Mouse (Mus musculus) urinary bladder, adult 2 months (tissue): Measurements from ENCODE around the gene Zfp638. TPM values are rescaled to one million over a fixed set of nuclear protein-coding genes. Genes with fewer than 3 reads are reported as not detected.
A peak's percentile ranks its signal among the peaks of the same experiment; 100 is the strongest.
"Not testable (repeated sequence)": the region's sequence is repeated elsewhere in the genome, so short reads cannot be mapped to it uniquely, and the experiment has no call there.

Experiments
- DNase-seq: peaks from one replicate; pipeline ENCODE4 v3.0.0; 2022; ENCODE audit warnings: low spot score
- polyA plus RNA-seq: library from polyadenylated mRNA; depleted of rRNA; stranded (reverse); fragments of >200 nt; gene quantifications from 2 replicates; pipeline ENCODE4 v1.2.3, GENCODE M21; 2012; rRNA removed

The Zfp638 gene
- polyA plus RNA-seq, 1 experiment, result 37.0 TPM

DNA sequence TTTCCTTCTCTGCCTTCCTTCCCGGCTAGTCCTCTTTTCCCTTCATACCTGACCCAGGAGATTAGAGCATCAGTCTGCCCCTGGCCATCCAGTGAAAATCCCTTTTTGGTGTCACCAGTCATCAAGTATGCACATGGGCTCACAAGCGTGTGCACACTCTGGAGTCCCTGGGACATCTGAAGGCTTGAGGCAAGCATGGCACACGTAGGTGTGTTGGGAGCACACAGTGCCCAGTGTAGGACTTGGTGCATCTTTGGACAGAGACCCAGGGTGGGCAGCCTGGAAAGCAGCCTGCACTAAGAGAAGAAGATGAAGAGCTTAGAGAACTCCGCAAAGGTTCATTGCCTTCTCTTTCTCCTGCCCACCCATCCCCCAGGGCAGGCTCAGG is 143.0 kb downstream of the Zfp638 start:
- DNase-seq, result no peak

DNA sequence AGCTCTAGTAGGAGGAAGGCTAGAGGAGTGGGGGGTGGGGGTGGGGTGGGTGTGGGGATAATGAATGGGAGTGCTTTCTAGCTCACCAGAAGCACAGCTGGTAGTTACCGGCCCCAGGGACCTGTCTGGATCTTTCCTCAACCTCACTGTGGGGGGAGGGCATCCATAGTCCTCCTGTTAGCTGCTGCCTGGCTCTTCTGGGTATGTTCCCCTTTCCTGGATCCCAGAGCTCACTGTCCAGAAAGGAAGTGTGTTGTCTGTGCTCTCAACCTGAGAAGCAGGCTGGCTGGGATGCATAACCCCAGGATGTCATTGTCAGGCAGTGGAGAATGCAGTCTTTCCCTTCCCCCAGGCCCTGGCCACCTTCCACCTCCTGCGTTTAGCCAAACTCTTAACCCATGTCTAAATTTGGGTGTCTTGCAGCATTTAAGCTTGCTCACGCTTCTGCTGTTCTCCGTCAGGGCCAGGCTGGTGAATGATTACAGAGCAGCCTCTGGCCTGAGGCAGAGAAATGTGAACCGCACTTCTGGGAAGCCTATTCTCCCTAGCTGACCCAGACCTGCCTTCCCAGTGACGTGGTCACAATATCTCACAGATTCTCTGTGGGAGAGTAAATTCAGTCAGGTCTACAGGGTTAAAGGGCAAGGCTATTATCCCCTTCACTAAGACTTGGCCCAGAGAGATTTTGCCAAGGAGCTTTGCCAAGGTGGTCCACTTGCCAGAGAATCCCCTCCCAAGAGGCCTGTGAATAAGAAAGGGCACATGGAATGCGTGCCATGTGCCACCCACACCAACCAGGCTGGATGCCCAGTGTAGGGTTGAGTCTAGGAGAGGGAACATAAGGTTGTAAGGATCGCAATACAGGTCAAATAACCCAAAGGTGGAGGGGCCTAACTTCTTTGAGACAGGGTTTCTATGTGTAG is 143.7 kb downstream of the Zfp638 start:
- peak; percentile 34 for DNase-seq

DNA sequence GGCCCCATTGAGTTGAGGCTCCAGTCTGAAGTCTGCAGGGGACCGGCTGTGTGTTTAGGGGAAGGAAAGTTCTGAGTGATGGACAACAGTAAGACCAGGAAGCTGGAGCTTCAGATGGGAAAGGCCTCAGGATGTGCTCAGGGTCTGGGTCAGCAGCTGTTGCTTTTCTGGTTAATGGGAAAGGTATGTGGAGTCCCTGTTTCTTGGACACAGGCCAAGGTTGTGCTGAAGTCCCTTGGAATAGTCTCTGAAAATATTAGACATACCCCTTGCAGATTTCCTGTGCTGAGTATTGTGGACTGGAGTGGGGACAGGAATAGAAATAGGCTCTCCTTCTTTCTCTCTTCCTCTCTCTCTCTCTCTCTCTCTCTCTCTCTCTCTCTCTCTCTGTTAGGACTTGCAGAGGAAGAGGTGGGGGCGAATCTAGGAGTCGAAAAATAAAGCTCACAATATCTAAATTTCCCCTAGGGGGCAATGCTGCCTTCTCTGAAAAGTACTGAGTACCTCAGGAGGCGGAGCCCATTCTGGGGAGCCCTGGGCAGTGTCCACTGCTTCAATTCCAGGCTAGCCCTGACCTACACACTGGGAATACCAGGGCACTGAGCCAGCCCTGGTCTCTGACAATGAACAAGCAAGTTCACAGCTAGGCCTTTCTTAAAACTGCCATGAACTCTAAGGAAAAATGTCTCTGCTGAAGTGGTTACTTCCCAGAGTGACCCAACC is 148.2 kb downstream of the Zfp638 start:
- DNase-seq, result not testable (repeated sequence)

DNA sequence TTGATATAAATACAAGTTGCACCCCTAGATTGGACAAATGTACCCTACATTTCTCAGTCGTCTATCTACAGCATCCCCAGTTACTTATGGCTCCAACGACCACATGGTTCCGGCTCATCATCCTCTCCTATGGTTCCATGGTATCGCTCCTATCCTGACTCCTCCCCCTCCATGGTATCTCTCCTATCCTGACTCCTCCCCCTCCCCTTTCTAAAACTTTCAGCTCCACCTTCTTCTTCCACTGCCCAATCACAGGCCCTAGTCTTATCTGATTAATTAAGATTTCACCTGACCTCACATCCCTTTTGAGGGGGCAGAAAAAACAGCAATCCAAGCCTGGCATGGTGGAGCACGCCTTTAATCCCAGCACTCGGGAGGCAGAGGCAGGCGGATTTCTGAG is 149.9 kb downstream of the Zfp638 start:
- DNase-seq, result no peak

DNA sequence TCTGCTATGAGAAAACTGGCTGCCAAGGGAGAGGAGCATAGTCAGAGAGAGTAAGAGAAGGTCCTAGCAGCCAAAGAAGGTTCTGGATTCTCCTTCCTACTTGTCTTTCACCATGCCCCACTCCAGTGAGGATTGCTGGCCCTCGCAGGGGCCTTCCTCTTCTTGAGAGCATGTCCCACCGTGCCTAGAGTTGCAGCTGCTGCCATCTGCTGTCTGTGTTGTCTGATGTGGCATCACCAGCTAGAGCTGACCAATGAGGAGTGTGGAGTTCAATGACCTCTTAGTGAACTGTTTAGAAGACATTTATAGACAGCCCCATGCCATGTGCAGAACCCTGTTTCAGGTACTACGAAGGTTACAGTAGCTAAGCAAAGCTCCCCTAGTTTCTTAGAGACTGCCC is 150.5 kb downstream of the Zfp638 start:
- DNase-seq, result no peak

DNA sequence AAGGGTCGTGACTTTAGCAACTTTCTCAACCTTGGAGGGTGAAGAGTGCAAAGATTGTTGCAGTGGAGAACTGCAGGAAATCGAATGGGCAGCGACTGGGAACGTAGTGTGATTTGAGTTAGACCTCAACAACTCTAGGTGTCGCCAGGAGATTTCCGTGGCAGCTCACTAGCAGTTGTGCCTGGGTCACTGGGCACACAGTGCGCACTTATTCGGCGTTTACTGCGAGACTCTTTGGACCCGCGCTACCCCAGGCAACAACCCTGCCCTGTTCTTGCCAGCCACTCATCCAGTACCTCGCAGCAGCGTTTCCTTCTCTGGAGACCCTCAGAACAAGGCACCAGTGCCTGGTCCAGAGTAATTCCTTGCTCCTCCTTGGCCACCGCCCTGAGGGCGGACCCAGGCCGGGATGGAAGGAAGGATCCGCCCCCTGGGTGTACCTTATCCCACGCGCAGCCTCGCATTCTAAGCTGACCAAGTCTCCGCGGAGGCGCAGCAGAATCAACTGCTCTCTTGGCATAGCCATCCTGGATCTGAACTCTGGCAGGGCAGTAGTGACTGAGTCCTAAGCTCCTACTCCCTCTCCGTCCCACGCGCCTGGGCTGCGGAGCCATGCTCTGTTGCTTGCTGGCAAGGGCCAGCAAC is 152.1 kb downstream of the Zfp638 start:
- peak; percentile 48 for DNase-seq

DNA sequence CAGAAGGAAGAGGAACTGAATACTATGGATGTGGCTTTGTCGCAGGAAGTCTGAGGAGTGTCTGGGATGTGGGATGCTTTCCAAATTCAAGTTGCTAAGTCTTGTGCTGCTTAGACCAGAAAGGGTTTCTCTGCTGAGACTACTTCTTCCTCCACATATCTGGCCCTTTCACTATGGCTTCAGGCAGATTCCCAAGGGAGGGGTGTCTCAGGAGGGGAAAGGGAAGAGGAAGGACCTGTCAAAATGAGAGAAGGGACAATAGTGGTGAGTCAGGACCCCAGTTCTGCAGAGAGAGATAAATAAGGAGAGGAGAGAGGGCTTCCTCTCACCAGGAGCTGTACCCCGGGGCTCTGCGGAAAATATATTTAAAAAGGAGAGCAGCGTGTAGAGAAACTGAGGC is 153.1 kb downstream of the Zfp638 start:
- DNase-seq, result no peak

DNA sequence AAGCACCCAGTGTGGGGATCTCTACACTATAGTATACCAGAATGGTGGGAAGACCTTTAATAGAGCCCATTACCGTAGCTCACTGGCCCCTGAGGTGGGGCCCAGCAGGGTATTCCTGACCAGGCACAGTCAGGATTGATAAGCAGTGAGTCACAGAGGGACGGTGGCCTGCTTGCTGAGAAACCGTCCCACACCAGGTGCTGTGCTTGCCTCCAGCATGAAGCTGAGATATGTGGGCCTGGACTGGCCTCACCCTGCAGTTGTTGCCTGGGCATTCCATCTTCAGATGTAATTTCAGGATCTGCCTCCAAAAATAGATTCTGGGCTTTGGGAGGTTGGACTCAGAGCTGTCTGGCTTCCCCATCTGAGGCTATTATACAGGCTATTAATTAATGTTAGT is 155.1 kb downstream of the Zfp638 start:
- DNase-seq, result no peak

DNA sequence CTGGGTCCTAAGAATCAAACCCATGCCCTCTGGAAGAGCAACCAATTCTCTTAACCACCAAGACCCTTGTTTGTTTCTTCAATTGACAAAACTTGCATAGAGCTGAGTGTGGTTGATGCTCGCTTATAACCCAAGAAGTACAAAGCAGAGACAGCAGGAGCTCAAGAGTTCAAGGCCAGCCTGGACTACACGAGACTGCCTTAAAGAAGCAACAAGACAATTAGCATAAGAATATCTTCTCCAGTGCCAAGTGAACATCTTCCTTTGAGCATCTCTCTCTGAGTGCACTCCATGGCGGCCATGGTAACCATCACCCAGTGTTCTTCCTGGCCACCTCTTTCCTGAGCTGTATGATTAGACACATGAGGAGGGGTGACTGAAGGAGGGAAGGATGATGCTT is 158.7 kb downstream of the Zfp638 start:
- no peak for DNase-seq

DNA sequence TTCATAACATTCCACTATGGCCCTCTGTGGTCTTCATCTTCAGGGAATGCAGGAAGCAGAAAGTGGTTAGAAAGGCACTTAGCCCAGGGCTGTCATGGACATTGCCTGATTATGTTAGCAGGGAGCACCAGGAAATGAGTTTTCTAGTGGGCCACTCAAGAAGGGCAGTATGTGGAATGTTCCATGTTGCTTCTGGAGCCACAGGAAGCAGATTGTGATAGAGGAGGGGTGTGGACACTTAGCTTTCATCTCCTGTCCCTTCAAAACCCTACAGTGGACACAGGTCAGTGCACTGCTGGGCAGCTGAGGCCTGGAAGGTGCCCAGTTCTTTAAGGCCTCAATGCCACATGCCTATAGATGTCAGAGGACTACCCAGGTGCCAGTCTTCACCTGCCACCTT is 161.9 kb downstream of the Zfp638 start:
- no peak for DNase-seq

DNA sequence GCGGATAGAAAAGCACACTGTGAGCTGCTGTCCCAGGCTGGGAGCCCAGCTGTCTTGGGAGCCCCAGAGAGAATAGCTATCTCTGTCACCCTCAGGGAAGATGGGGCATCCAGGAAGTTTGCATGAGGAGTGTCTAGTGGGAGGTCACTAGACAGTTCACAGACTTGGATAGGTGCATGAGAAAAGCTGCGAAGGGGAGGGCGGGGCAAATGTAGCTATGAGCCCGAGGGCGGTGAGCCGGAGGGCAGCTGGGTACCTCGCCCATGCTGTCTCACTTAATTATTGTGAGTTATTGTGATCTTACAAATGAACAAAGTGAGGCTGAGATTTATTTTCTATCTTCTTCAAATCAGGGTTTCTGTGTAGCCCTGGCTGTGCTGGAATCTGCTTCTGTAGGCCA is 162.9 kb downstream of the Zfp638 start:
- no peak for DNase-seq

DNA sequence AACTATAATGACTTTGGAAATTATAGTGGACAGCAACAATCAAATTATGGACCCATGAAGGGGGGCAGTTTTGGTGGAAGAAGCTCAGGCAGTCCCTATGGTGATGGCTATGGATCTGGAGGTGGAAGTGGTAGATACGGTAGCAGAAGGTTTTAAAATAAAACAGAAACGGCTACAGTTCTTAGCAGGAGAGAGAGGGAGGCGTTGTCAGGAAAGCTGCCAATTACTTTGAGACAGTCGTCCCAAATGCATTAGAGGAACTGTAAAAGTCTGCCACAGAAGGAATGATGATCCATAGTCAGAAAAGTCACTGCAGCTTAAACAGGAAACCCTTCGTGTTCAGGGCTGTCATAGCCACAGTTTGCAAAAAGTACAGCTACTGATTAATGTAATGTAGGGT is 165.6 kb downstream of the Zfp638 start:
- DNase-seq, result not testable (repeated sequence)

Other genes with a start within 250 kb of the Zfp638 start
- gene Clec4f, start 210.9 kb upstream of the Zfp638 start, polyA plus RNA-seq, result not detected in 2 replicates
- gene Cd207, start 189.3 kb upstream of the Zfp638 start, polyA plus RNA-seq, result not detected in 2 replicates
- gene Vax2, start 155.8 kb upstream of the Zfp638 start, polyA plus RNA-seq, result 0.06 TPM in 1 of 2 replicates, not detected in the other
- not detected in 2 replicates for gene Atp6v1b1, start 124.1 kb upstream of the Zfp638 start, polyA plus RNA-seq
- not detected in 2 replicates for gene Ankrd53, start 104.5 kb upstream of the Zfp638 start, polyA plus RNA-seq
- 52.7 and 56.9 TPM in 2 replicates for gene Tex261, start 91.3 kb upstream of the Zfp638 start, polyA plus RNA-seq
- 40.8 and 50.9 TPM in 2 replicates for gene Nagk, start 72.1 kb upstream of the Zfp638 start, polyA plus RNA-seq
- 22.8 and 23.1 TPM in 2 replicates for gene Paip2b, start 35.4 kb upstream of the Zfp638 start, polyA plus RNA-seq
- 14.9 and 17.6 TPM in 2 replicates for gene Dysf, start 141.5 kb downstream of the Zfp638 start, polyA plus RNA-seq